Mouse (Mus musculus) heart, adult 9 months (tissue): Measurements from ENCODE around the gene Ager.

Source experiments
- DNase-seq, 2 experiments: peaks; one replicate each; pipeline ENCODE4 v3.0.0; 2022; ENCODE audit warnings: low spot score in 2 of 2

Ager gene

DNA sequence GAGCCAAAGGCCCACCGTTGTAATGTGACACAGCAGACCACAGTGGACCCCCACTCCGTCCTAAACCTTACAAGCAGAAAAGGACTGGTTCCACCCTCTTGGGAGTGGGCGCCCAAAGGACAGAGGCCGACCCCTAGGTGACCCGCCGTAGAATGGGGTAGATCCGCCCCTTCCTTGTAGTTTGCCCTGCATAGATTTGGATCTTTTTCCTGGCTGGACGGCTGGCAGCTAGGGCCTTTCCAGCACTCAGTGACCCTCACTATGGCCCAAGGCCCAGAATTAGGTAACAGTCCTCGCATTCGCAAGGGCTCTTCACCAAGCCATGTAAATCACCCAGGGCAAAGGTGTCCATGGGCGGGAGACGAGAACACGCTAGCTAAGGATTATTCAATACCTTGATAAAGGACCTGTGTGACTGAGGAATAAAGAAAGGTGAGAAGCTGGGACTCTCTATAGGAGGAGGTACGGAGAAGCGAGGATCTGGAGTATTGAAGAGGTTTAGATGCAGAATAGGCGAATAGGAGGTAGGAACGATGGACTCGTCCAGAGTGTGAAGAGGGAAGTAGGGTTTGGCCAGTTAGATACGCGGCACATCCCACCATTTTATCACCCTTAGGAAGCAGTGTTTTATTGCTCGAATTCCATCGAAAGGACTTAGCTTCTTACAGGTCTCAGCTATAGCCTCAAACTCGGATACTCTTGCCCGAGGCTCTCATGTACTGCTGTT, 7.0 kb downstream of the Ager start:
- no peak for DNase-seq

- peak; percentile 97 for DNase-seq
Observed at GRCm38 (mm10) chr17:34605609-34606008, 7.9 kb downstream of the Ager start.

DNA sequence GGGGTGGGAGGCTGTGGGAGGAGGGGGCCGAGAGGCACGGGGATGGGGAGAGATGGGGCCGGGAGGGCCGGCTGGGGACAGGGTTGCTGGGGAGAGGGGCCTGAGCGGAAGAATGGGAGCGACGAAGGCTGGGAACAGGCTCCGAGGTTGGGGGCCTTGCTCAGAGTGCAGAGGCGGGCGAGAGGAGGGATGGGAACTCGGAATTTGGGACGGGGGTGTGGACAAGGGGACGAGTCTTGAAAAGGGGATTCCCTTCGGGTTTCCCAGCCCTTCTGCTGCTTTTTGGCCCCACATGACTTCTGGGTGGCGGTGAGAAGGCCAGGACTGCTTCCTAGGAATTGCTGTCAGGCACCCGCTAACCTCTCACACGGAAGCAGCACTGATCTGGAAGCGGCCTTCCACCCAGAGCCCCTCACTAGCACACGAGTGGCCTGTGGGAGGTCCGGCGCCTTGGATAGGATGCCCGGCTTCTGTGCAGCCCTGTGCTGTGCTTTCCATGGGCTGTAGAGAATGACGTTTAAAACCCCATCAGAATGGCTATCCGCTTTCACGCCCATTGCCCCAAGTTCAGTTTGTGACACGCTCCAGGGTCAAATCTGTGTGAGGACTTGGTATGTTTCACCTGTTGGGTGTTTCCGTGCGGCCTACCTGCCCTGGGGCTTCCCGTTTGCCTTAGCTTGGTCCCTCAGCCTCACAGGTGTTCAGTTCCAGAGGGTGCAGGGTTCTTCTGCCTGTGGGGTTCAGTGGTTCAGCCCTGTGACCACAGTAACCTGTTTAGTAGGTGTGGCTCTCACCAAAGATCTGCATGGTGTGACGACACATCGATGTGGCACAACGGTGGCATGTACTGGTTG, 8.8 kb downstream of the Ager start:
- no peak for DNase-seq

DNA sequence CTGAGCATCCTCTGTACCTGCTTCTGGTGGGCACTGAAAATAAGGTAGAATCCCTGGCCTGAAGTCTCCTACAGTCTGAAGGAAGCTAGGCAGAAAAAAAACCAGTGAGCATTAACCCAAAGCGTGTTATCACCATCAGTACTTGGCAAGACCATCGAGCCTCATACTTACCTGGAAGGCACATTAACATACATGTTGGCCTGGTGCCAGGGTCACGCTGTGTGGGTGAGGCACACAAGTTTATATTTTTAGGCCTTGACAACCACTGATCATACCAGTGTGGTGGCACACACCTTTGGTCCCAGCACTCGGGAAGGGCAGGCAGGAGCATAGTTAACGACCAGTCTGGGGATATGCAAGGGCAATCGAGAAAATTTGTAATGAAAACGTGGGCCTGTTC, 10.3 kb downstream of the Ager start:
- no peak for DNase-seq

GRCm38 (mm10) chr17:34611050-34611449, 13.4 kb downstream of the Ager start:
- DNase-seq: no peak

- DNase-seq: no peak
Observed at GRCm38 (mm10) chr17:34613054-34613645, 15.5 kb downstream of the Ager start.

DNA sequence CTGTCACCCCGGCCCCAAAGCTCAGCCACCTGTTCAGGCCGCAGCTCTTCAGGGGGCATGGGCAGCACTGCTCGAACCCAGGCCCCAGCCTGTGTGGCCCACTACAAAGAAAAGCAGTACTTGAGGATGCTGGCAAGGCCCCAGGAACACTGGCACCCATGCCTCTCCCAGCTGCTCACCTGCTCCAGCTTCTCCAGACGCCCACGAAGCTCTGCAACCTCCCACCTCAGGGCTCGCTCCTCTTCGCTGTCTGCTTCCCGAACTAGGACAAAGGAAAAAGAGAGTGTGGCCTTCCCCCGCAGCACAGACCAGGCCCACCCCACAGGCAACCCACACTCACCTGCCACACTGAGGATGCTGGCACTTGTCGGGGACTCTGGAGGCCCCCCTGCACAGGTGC, 16.2 kb downstream of the Ager start:
- DNase-seq: no peak

DNA sequence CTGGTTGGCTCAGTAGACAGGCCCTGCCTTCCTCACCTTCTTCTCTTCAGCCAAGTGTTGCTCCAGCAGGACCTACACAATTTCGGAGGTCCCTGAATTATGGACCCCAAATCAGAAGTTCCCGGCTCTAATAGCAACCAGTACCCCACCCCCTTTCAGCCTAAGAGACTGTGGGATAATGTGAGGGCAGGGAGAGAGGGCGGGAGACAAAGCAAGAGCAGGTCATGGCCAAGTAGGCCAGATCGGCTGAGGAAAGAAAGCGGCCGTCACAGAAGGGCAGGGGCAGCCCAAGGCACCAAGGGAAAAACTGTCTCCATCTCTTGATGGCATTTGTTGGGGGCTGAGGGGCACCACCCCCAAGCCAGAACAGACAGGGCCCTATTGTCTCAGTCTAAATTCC, 18.2 kb downstream of the Ager start, which contains the start of gene Egfl8:
Gene Egfl8 (minus strand): TSS at position 101 of the 400 bp plus-strand sequence.
- no peak for DNase-seq

GRCm38 (mm10) chr17:34618999-34619398, 21.3 kb downstream of the Ager start:
- DNase-seq: peak in 1 of 2 experiments; percentile 64

- DNase-seq: no peak
Observed at GRCm38 (mm10) chr17:34621006-34621405, 23.3 kb downstream of the Ager start.

GRCm38 (mm10) chr17:34623161-34623560, 25.5 kb downstream of the Ager start:
- DNase-seq: no peak

GRCm38 (mm10) chr17:34624981-34625380, 27.3 kb downstream of the Ager start:
- no peak for DNase-seq

- no peak for DNase-seq
Observed at GRCm38 (mm10) chr17:34626062-34626772, 28.6 kb downstream of the Ager start.

DNA sequence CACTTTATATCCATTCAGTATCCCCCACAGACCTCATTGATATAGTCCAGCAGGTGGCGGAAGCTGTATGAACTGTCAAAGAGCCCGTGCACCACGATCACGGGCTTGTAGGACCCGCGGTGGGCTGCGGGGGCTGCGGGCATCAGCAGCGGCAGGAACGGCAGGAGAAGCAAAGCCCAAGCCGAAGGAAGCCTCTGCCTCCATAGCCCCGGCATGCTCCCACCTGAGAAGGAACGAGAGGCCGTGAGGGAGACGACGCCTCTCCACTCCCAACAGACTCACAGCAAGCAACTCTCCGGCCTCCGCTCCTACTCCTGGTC, 29.1 kb downstream of the Ager start:
- no peak for DNase-seq

- DNase-seq: peak; percentile 89 to 90
Observed at GRCm38 (mm10) chr17:34627093-34627942, 29.7 kb downstream of the Ager start.

DNA sequence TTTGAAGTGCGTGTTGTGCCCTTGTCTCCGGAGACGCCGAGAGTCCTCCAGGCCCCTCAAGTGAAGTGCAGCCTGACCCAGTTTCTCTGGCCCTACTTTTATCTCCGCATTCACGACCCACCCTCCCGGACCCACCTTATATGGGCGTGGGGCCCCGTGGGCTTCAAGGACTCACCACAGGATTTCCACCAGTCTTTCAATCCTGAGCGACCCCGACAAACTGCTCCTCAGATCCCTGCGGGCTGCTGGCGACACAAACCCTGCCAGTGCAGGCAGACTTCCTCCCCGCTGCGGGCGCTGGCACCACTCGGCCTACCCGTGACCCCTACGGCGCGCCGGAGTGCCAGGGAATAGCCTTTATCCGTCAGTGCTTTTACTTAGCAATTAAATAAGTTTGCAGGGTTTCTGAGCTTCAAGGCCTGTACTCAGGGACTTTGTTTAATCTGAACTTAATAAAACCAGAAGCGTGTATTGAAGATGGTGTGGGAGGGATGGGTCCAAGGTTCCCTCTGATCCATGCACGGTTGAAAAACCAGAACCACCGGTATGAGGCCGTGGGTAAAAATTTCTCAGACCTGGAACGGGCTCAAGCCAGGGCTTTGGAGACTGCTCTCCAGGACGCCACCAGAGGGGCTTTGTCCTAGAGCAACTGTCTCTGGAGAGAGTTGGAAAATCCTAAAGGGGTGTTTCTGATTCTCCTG, 30.4 kb downstream of the Ager start, which contains the start of gene Ppt2:
Gene Ppt2 (minus strand): TSS at position 568 of the 701 bp plus-strand sequence.
- peak in 1 of 2 experiments; percentile 54 for DNase-seq

DNA sequence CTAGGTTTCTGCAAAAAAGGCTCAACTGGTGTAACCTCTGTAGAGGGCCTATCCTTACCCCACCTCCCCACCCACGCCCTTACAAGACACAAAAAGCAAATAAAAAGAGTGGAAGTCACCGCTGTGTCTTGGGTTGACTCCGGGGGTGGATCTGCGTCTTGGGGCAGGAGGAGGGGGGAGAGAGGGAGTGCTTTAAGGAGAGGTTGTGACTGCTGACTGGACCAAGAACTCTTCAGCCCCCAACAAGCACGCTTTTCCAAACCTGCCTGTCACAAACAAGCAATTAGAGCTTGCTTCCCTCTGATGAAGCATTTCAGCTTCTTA, 30.9 kb downstream of the Ager start:
- DNase-seq: no peak

- no peak for DNase-seq
Observed at GRCm38 (mm10) chr17:34629221-34629751, 31.6 kb downstream of the Ager start, which contains the start of gene Prrt1. Gene Prrt1 (plus strand): TSS chr17:34629533.

DNA sequence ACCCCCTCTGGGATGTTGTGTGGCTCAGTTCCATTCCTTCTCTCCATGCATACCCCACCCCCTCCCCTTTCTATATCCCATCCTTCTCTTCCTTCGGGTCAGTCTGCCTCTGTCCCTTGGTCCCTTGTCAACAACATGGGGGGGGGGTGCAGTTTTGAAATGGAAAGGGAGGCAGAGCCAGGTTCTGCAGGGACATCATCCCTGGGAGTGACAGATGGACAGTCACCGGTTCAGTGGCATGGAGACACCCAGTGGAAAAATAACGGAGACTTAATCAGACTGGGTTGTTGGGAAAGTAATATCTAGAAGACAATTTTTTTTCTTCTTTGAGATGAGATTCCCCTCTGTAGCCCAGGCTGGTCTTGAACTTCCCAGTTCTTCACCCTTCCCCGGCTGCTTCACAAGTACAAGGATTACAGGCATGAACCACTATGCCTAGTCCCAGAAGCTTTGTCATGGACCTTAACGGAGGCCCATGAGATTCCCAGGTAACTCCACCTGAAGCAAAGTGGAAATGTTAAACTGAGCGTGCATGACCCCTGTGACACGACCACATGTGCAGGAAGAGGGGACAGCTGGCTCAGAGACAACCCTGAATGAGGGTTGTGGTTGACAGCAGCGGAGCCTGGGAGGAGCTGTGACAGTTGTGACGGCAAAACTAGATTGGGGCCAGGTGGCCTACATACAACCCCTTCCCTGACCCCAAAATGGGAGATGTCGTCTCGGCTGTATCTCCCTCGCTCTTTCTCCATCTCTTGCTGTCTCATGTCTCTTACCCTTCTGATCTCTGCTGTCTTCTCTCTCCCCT, 32.3 kb downstream of the Ager start:
- DNase-seq: no peak
